Mouse (Mus musculus): ENCODE results near the gene Zfp819.
"Not testable (repeated sequence)": the region's sequence is repeated elsewhere in the genome, so short reads cannot be mapped to it uniquely, and the experiment has no call there.

Gene Zfp819

GRCm38 (mm10) chr7:43643046-43643652, 36.2 kb downstream of the Zfp819 start:
- no peak for DNase-seq (ENCODE audit: low read depth)

GRCm38 (mm10) chr7:43652683-43653082, 45.7 kb downstream of the Zfp819 start:
- DNase-seq (ENCODE audit: low read depth): no peak

GRCm38 (mm10) chr7:43654519-43654918, 47.5 kb downstream of the Zfp819 start:
- no peak for DNase-seq (ENCODE audit: low read depth)

- DNase-seq (ENCODE audit: low read depth): no peak
Measured at GRCm38 (mm10) chr7:43656232-43656631, 49.3 kb downstream of the Zfp819 start.

- no peak for DNase-seq (ENCODE audit: low read depth)
Measured at GRCm38 (mm10) chr7:43660002-43660401, 53.0 kb downstream of the Zfp819 start, which contains the start of gene Siglece. TSS of gene Siglece (minus strand) at chr7:43660161.

- DNase-seq (ENCODE audit: low read depth): no peak
Measured at GRCm38 (mm10) chr7:43662804-43663203, 55.8 kb downstream of the Zfp819 start.

GRCm38 (mm10) chr7:43667221-43667620, 60.3 kb downstream of the Zfp819 start:
- not testable (repeated sequence) for DNase-seq (ENCODE audit: low read depth)
